Mouse (Mus musculus) skeletal muscle tissue, adult 2 months (tissue): ENCODE results near the gene Wwox.

Source experiments
- DNase-seq: peaks from one replicate; pipeline ENCODE4 v3.0.0-alpha.2; 2012; ENCODE audit warnings: low read depth, low spot score

Gene Wwox

DNA sequence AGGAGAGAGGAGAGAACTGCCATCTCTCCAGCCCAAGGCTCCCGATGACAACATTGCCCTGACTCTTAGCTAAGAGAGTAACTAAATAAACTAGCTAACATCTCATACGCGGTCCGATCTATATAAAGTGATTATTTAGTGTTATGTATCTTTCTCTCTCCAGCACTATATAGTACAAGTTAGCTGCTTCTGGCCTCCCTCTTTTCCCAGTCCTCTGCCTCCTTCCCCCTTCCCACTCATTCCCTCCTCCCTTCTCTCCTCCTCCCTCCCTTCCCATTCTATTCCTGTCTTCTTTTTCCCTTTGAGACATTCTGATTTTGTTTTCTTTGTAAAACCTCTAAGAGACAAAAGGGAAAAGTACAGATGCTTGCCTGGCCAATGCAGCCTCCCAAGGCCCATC is 414.3 kb downstream of the Wwox start:
- no peak for DNase-seq

DNA sequence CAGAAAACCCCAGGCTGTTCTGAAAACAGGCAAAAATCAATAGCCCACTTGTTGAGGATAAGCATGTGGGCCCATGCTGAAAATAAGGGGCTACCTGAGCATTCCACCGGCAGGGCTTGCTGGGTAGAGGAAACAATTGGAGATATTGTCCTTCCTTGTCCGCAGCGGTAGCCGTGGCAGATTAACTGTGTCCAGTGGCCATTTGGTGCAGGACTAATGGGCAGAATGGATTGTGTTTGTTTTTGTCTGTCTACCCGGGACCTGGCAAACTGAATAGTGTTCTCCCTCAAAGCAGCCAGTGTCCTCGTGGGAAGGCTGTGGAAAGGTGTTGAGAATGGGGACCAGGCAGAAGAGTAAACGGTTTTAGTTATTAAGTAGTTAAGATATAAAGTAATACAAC is 416.4 kb downstream of the Wwox start:
- DNase-seq: no peak

DNA sequence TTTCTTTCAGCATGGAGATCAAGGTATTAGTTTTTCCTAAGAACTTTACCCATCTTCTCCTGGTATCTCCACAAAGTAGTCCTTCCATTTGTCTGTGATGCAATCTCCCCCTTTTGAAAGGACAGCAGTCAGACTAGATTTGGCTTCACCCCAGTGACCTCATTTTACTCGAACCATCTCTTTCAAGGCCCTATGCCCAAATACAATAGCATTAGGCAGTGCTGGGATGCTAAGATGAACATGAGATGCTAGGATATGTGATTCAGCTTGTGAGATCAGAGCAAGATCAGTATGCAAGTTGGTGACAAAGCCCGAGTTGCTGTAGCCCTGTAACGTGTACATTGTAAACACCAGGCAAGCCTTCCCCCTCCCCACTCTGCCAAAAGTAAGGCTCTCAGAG is 426.5 kb downstream of the Wwox start:
- no peak for DNase-seq

DNA sequence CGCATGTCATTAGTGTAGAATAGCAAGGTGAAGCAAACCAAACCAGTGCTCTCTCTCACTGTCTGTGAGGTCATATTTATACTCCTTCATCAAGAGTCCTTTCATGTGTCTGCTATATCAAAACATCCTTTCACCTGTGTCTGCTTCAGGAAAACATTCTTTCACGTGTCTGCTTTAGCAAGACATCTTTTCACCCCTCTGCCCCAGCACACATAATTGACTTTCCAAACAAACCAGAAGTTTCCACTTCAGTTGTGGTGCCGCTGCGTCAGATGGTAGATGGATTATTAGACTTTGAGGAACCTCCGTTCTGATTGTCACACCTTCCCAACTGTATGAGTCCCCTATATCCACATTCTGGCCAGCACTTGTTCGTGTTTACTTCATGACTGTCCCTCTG is 429.9 kb downstream of the Wwox start:
- no peak for DNase-seq

DNA sequence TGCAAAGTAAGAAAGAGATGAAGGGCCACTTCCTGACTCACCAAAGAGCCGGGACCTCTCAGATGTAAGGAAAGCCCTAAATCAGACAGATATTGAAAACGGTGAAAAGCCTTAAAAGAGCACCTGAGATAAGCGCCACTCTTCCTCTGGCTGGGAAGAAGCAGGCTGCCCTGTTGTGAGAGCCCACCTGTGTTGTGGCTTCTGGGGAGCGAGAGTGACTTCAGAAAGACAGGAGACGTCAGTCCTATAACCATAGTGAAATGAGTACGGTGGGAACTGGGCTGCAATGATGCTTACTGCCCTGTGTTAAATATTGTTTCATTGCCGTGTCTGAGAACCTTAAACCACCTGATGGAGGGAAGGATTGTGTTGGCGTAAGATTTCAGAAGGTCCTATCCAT is 431.0 kb downstream of the Wwox start:
- DNase-seq: no peak

DNA sequence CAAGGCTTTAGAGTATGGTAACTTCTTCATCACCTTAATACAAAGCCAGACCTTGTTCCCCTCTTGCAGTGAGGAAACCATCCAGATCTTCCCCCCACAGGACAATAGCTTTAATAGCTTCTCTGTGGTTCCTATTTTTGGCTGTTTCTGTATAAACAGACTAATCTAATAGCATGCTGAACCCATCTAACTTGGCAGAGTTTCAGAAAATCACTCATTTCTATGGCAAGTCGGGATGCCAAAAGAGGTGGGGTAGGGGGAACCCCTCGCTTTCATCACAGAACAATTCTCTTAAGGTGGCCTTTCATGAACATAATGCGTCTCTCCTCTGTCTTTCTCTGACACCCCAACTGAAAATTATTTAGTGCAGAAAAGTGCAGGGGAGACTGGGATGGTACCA is 433.0 kb downstream of the Wwox start:
- no peak for DNase-seq

DNA sequence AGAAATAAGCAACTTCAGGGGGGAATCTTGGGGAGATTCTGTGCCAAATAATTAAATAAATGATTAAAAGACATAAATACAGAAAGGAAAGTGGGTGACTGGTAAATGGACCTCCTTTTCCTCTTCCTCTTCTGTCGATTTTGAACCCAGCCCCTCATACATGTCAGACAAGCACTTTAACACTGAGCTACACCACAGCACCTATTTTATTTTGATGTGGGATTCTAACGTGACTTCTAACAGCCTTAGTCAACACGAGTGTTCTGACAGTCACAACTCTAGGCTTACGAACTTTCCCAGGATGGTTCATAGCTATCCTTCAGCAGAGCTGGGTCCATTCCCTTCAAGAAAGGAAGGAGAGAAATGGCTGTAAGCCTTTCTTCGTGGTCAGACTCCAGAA is 435.7 kb downstream of the Wwox start:
- no peak for DNase-seq

DNA sequence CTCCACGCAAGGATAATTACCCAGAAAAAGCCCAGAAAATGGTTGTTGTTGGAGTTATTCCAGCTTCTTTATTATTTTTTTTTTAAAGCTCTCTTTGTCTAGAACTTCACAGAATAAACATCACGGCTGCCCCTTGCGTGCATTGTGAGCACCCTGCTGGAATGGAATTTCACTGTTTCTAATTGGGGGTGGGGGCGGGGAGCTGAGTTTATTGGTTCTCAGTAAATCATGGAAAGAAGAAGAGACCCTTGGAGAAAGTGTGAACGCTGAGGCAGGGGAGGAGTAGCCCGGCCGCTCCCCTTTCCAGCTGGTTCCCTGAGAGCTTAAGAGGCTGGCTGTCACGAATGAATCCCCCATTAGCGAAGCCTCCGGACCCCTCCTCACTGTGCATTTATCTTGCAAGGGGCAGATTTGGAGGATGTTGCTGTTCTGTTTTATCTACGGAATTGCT is 436.7 kb downstream of the Wwox start:
- no peak for DNase-seq

DNA sequence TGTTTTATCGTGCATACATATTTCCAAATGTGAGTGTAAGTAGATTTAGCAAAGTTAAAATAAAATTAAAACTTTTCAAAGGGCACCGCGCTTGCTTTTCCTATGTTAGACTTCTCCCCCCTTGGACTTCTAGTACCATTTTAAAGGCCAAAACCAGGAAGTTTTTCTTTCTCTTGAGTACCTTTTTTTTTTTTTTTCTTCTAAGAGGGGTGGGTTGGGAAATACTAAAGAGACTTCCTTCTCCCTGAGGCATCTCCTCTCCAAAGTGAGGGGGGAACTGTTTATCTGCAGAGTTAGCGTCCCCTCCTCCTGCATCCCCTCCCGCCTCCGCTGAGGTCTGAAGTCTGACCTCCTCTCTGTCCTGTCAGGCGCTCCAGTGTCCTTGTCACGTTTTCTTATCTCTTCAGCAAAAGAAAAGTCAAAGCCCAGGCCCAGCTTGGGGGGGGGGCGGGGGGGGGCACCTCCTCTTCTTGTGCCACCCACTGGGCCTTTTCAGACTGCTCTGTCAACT is 437.3 kb downstream of the Wwox start:
- DNase-seq: no peak

DNA sequence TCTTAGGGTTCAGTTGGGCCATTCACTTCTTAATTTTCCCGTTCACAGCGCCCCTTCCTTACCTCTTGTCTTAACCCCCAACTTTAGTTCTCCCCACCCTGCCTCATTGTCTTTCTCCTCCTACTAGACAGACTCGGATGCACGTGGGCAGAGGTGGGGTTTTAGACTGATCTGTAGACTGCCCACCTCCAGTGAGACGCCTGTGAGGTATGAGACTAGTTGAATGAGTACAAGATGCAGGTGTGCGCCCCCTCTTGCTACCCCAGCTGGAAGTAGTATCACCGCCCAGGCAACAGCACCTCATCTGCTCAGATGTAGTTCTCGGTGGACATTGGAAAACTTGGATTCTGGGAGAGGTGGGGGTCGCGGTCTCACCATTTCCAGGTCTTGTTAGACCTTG is 437.8 kb downstream of the Wwox start:
- DNase-seq: no peak

DNA sequence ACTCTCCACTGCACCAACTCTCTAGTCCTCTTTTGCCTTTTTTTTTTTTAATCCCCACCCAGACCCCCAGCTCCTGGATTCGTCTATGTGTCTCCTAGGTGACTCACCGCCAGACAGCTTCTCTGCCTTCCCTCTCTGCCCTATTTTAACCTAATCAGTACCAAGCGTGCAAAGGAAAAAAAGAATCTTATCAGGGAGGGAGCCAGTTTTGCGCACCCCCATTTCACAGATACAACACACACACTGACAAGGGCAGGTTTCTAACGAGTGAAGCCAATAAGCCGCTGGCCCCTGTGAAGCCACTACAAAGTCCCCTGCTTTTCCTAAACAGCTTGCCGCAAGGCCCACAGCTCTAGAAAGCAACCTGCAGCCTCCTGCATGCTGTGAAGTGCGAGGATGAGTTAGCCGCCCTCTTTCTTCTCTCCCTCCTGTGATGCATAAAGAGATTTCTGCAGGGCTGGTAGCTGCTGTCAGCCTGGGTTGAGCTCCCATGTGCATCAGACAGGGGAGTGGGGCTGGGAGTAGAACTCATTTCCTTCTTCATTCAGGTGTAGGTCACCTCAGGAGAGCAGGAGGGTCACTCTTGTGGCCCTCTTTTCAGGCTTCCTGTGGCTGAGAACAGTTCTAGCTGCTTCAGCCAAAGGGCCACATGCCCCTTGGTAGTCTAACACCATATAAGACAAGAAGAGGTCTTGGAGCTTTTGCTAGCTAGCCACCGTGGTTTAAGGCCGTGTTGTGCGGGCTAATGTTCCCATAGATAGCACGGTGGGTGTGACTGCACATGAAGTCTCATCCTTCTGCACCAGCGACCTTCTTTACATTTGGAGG is 439.2 kb downstream of the Wwox start:
- no peak for DNase-seq

DNA sequence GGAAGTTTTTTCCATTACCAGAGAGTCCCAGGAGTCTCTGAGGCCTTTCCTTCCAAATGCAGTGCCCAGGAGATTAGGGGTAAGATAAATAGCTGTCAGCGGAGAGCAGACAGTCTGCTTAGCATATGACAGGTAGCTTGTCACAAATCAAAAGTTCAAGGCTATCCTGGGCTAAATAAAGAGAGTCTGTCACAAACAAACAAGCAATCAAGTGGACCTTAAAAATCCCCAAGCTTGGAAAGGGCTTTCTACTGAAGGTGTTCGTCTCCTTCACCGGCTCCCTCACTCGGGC is 439.8 kb downstream of the Wwox start:
- no peak for DNase-seq

DNA sequence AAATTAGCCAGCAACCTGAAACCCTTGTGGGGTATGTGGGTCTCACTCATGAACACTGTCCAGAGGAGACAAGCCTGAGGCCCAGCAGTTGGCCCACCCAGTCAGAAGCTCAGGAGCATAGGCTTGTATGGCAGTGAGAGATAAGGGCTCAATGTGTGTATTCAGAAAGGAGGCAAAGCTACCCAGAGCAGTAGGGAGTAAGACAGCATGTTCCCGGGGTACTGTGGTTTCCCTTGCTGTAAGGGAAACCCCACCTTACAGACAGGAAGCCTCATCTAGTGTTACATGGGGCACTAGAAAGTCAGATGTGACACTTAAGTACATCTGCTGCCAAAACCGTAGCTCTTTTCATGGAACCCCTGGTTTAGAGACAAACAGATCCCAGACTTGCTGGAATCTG is 440.2 kb downstream of the Wwox start:
- no peak for DNase-seq

DNA sequence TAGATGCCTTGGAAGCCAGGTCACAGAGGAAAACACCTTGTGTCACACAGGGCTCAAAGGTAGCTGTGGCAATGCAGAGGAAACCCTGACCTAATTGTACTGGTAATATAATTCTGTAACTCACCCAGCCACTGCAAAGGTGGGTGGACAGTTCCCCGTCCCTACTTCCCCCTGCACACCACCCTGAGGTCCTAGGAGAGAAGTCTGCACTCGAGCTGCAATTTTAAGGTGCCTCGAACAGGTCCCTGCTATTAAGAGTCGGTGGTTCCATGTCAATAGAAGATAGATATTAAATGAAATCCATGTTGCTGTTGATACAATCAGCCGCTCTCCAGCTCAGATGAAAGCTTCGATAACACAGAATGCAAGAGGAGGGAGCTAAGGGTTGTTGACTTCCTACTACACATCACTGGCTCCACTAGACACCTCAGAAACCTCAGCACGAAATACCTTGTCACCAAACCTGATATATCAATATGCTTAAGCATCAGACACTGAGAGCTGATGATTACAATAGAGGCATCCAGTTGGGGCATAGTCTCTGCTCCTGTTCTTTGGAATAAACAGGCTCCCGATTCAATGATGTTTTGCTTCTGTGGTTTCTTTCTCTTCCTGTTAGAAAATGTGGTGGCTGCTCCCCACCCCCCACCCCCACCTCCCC is 441.1 kb downstream of the Wwox start:
- DNase-seq: no peak

DNA sequence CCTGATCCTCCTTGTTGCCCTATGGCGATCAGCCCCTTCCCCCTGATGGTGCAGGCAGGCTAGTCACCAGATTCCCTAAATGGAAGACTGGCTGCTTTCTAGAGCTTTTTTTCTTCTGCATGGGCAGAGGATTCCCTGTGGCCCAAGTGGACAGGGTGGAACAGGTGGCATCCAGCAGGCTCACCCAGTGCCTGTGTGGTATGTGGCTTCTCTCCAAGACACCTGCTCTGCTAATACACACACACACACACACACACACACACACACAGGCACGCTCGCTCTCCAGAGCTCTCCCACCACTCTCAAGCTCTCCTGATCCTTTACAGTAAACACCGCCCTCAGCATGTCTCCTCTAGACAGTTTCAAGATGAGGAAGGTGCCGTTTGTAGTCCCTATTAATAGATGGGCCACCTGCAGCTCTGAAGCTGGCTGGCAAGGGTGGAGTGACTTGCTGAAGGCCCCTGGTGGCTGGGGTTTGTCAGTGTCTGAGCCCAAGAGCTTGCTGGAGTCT is 442.5 kb downstream of the Wwox start:
- DNase-seq: peak; percentile 47

DNA sequence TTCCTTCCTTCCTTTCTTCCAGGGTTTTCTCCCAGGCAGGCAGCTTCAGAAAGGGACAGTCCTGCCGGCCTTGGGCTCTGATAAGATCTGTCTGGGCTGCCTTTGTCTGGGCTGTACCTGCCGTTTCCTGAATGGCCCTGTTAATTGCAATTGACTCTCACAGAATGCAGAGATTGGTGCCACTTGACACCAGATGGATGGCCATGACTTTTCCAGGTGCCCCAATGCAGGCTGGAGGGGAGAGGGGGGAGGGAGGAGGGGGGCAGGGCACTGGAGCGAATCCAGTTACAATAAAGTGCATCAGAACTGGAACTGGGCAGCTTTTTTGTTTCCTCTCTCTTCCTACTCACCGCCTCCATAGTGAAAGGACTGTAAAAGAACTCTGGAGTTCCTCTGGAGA is 443.0 kb downstream of the Wwox start:
- DNase-seq: no peak

DNA sequence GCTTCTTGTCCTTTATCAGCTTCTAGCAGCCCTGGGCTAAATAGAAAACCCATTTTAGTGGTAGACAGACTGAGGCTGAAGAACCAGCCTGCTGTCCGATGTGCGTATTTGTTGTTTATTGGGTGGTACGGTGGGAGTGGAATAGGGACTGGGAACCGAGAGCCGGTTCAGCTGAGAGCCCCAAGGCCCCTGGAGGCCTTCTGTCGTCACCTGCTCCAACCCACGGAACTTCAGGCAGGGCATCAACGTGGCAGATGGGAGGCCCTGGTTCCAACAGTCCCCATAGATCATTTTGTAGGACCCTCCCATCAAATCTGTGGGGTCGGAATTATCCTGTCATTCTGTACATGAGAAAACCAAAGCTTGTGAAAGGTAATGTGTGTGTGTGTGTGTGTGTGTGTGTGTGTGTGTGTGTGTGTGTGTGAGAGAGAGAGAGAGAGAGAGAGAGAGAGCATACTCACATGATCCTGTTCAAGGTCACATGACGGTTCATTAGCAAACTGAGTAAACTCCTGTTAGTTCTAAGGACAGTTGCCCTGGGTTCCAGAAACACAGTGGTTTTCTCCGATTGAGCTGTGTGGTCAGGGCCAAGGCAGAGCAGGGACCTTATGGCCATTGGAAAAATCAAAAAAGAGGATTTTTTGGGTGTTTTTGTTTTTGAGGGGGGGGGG is 443.6 kb downstream of the Wwox start:
- DNase-seq: no peak

DNA sequence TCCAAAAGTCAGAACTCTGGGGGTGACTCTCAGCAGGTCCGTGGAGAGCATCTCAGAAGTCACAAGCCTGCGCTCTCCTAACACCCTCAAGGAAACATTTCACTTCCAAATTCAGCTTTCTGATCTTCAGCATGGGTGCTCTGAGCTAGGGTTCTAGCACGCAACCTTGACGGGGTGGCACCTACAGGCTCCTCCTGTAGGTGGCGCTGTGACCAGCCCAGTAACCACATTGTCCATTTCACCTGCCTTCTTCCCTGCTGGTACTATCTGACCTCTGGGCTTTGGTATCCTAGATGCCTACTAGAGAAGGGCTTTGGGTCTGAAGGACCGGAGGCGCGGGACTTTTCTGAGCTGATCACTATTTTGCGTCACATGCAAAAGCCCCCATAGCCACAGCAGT is 444.5 kb downstream of the Wwox start:
- no peak for DNase-seq

DNA sequence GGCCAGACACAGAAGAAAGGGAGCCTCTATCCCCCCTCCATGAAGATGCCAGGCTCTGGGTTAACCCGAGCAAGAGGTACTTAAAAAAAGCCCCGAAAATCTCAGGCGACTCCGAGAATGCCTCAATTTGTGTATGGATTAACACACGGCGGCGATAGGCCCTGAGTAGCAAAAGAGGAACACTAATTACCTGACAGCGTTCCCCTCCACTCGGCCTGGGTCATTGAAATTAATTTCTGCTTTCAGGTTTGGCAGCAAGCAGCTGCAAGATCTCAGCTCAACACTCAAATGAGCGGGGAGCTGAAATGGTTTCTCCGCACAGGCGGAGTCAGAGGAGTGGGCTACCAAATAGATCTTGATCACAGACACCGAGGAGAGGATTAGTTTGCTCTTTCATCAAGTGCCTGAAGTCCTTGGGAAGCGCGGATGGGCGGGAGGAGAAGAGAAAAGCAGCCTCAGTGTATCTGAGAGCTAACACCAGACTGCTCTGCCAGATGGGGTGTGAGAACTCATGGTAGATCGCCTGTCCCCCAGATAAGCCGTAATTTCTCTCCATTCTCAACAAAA is 445.7 kb downstream of the Wwox start:
- no peak for DNase-seq

DNA sequence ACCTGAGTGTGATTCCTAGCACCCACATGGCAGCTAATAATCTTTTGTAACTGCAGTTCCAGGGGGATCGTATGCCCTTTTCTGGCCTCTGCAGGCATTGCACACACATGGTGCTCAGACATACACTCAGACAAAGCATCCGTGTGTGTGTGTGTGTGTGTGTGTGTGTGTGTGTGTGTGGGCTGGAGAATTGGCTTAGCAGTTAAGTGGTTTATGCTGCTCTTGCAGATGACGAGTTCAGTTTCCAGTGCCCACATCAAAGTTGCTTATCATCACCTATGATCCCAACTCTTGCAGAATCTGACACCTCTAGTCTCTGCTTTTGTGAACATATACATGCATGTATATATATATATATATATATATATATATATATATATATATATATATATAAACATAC is 448.9 kb downstream of the Wwox start:
- DNase-seq: no peak

DNA sequence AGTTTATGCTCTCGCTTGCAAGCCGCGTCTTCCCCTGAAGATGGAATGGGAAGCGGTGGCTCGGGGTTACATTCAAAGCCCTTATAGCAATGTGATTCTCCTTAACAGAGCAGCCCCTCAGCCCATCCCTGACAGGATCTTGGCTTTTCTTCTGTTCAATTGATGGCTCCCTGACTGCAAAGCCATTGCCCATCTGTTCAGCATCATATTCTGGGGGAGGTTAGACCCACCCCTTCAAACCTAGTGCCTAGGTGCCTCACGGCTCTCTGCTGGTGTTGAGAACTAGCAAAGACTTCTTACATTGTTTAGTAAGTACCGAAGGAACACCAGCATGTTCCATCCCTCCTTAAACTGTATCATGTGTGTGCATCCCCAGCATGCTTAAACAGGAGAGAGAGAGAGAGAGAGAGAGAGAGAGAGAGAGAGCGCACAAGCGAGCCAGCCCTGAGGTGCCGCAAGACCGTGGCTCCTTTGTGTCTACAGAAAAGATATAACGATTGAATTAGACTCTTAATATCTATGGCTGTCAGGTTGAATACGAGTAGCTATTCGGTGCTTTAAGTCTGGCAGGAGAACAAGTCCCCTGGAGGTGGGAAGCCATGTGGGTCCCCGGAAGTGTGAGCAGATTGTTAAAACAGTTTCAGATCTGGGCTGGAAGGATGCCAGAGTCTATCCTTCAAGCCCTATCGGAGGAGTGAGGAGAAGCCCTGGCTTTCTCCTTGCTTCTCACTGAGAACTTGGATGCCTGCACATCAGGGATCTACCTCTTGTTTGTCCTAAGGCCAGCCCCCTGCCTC is 450.3 kb downstream of the Wwox start:
- no peak for DNase-seq
